Mouse (Mus musculus): ENCODE results near the gene Cobl.

Gene Cobl

DNA sequence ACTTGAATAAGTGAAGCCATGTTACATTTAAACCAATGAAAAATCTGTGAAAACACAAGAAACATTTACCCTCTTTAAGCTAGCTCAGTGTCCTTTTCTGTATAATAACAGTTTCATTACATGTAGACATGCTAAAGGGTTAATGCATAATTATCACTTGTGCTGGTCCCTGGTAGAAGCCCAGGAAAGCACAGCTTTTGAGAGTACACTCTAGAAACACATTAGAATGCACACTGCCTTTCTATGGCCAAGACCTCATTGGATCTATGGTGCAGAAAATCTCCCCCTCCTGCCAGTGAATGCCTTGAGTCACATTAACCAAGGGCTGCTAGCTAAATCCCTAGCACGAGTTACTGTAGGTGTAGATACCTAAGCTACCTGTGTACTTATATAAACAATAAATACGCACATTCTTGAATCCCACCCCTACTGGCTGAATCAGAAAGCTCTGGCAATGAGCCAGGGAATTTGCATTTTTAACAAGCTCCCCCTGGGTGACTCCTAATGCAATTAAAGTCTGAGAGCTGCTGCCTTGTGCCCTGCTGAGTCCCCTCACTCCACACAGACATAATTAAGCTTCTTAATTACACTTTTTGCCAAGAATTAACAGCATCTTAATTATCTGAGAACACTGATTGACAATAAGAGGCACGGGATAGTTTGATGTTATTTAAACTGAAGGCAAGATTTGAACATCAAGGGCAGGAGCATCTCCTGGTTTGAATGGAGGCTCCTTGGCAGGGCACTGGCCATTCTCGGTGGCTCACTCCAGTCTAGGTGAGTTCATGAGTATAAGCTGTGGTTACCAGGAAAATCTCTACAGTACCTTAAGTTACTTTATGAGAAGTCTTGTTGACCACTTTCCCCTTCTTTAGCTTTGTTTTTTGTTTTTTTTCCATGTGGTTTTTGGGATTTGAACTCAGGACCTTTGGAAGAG lies 244.9 kb downstream of the Cobl start:
- DNase-seq (ENCODE audit: low spot score in 2 of 2) = no peak

DNA sequence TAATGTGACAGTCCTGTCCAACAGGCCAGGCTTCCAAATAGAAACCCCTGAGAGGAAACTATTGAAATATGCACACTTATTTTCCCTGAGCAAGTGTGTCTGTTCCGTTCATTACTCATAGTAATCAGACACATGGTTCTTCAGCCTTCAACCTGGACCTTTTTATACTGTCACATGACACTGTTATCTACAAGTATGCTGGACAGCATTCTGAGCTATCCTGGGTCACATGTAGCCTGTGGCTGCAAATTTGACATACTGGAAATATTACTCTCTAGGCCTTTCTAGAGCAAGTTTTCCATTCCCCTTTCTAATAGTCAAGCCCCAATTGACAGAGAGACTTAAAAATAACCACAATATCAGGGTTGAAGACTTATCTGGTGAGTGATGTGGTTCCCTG lies 247.9 kb downstream of the Cobl start:
- no peak for DNase-seq (ENCODE audit: low spot score in 2 of 2)

GRCm38 (mm10) chr11:12215582-12215981 lies 249.2 kb downstream of the Cobl start:
- no peak for DNase-seq (ENCODE audit: low spot score in 2 of 2)

DNA sequence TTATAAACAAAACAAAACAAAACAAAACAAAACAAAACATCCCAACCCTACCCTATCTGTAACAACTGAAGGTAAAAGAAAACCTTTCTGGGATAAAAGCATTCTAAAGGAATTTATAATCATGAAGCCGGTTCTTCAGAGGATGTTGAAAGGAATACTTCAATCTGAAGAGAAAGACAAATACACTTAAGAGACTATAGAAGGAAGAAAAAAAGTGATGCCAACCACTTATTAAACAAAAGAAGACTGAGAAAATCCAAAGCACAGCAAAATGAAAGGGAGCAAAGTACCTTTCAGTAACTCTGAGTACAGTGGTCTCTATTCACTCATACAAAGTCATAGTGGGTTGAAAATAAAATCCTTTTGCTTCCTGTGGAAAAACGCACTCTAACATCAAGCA lies 256.2 kb downstream of the Cobl start:
- no peak for DNase-seq (ENCODE audit: low spot score in 2 of 2)

DNA sequence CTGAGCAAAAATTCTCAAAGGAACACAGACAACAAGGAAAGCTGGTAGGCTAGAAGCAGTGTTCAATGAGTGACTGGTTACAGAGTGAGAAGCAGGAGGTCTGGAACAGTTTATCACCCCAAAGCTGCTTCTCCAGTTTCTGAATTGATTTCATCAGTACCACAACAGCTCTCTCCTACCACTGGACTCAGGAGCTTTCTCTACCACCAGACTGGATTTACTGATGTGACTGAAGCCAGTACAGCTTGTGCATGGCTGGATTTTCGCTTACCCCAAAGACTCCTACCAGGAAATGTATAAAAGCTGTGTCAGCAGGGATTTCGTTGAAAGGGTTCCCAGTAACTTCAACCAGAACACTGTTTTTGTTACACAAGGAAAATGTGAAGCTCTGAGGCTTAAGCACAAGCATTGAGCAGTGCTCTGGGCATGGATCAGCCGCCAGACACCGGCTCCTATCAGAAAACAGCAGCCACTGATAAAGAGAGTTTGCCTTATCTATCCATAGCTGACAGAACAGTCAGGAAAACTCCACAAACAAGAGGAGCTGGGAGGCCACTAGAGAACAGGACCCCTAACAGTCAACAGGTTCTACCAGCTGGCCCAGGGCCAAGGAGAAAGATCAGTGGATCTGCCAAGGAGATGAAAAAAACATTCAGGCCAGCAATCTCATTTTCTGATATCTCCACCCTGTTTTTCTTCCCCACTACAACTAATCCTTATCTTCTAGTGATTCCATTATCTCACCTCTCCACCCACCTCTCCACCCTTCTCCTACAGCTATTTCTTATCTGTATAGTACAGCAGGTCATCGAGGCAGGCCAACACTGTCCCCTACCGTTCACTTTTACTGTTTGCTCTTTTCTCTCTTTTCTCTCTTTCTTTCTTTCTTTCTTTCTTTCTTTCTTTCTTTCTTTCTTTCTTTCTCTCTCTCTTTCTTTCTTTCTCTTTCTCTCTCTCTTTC lies 259.3 kb downstream of the Cobl start:
- no peak for DNase-seq (ENCODE audit: low spot score in 2 of 2)

DNA sequence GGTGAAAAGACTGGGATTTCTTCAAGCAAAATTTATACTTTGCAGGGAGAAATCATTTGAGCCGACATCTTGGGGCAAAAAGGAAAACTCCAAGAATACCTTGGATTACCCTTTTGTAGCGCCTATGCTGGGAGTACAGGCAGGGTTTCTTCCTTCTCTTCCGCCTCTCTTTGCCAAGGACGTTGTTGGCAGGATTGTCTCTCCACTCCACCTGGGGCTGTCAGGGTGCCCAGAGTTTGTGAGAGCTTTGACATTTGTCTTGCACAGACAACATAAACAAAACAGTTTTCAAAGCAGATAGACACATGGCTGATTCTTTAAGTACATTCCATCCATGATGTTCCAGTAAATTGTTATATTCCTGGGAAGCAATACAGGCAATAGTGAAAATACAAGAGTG lies 265.3 kb downstream of the Cobl start:
- no peak for DNase-seq (ENCODE audit: low spot score in 2 of 2)

- DNase-seq (ENCODE audit: low spot score in 2 of 2) = no peak
Observed at GRCm38 (mm10) chr11:12198700-12199349, 265.9 kb downstream of the Cobl start.

DNA sequence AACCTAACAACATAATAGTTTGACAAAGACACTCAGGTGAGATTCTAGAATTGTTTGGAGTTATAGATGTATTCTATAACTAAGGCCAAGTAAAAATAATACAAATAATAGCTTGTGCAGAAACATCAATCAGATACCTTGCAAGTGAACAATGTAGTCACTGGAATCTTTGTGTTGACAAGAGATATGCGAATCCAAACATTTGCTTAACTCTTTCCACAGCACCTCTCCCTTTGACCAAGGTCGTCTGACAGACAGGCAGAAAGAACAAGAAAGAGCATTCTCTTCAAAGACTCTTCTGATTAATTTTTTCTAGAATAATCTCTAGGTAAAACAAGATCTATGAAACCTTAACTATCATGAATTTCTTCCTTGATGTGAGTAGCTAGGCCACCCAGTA lies 266.7 kb downstream of the Cobl start:
- DNase-seq (ENCODE audit: low spot score in 2 of 2) = no peak

- DNase-seq (ENCODE audit: low spot score in 2 of 2) = no peak
Observed at GRCm38 (mm10) chr11:12197542-12197941, 267.2 kb downstream of the Cobl start.

- DNase-seq (ENCODE audit: low spot score in 2 of 2) = no peak
Observed at GRCm38 (mm10) chr11:12195390-12195789, 269.4 kb downstream of the Cobl start.

DNA sequence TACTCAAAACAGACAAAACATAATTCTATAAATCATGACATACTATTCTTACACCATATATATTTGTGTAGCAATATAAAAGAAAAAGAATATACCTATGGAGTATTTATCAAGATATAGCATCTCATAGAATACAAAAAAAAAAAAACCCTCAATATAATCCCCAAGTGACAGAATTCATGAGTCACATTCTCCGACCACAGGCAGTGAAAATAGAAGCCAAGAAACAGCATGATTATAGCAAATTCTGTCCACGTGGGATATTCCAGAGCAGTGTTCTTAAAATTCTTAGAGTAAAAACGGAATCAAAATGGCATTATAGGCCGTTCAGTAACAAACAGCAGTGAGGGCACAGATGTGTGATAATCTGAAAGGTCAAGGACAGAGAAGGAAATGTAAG lies 271.4 kb downstream of the Cobl start:
- DNase-seq (ENCODE audit: low spot score in 2 of 2) = no peak

DNA sequence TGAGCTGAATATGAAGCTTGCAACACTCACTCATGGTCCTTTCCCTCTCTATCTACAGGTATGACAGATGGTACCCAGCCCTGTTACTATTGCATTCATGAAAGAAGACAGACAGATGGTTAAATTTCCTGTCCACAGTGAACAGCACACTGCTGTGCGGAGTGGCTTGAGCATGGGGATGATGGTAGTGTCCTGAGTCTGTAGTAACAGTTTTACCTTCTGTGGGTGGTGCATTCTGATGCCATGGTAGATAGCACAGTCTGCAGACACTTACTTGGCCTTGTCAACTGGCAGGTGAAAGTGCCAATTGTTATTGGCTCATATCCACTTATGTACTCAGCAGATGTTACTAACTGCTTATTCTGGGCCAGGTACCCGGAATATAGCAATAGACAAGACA lies 273.4 kb downstream of the Cobl start:
- DNase-seq (ENCODE audit: low spot score in 2 of 2) = no peak

DNA sequence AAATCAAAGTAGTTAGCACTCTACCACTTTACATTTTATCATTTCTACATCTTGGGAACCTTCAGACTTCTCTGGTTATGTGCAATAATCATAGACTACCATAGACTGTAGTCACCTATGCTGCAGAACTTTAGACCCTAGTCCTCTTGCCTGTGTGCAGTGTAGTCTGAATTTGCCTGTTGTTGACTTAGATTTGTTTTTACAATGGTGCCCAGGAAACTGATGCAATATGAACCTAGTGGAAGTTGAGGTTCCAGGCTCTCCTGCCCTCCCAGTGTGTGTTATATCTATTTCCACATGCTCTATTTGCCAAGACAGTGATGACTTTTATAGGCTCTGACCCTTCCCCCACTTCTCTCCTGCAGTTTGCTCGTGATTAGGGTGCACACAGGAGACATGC lies 274.3 kb downstream of the Cobl start:
- DNase-seq (ENCODE audit: low spot score in 2 of 2) = no peak

All from right cerebral cortex, postnatal 36 days (tissue).